Mouse (Mus musculus) G1E (cell line): ENCODE results near the gene Gngt2. TPM values are rescaled to one million over a fixed set of nuclear protein-coding genes. Genes with fewer than 3 reads are reported as not detected.
A peak's percentile ranks its signal among the peaks of the same experiment; 100 is the strongest.

ENCODE experiments used
- ATAC-seq: 2 replicates; pipeline ENCODE4 v1.8.0; 2016; ENCODE audit warnings: mild to moderate bottlenecking; ENCODE audit not compliant: insufficient number of reproducible peaks, poor library complexity, low FRiP score, severe bottlenecking; ENCODE audit errors: extremely low read depth
- DNase-seq: peaks from one replicate; pipeline ENCODE4 v3.0.0; 2012; ENCODE audit warnings: low spot score
- H3K27me3 ChIP-seq: 2 replicates; pipeline ENCODE4 v1.6.1; 2012; ENCODE audit warnings: mild to moderate bottlenecking, low read length, inconsistent platforms; ENCODE audit not compliant: insufficient read depth
- H3K36me3 ChIP-seq: replicated peaks from 2 replicates; pipeline ENCODE3; 2012; ENCODE audit warnings: mild to moderate bottlenecking, inconsistent platforms
- H3K4me1 ChIP-seq: 2 replicates; pipeline ENCODE4 v1.6.1; 2012; ENCODE audit warnings: low read depth, low read length, inconsistent platforms, mixed read lengths; ENCODE audit not compliant: insufficient read depth
- H3K4me3 ChIP-seq: 2 replicates; pipeline ENCODE4 v1.5.1; 2012; ENCODE audit warnings: low read depth, mild to moderate bottlenecking, inconsistent platforms, low read length, moderate library complexity, mixed read lengths
- H3K9me3 ChIP-seq: replicated peaks from 2 replicates; pipeline ENCODE4 v1.6.1; 2012; ENCODE audit warnings: inconsistent platforms
- CTCF ChIP-seq: IDR thresholded peaks from 2 replicates; pipeline ENCODE4 v1.5.1; 2012; ENCODE audit warnings: low read depth, low read length, inconsistent platforms, mixed read lengths
- GATA1 ChIP-seq: IDR thresholded peaks from 2 replicates; pipeline ENCODE4 v1.6.1; 2012; ENCODE audit warnings: borderline replicate concordance, low read length, inconsistent platforms, mixed read lengths
- GATA2 ChIP-seq: IDR thresholded peaks from 2 replicates; pipeline ENCODE4 v1.6.1; 2012; ENCODE audit warnings: low read depth, low read length, inconsistent platforms, borderline replicate concordance
- POLR2AphosphoS5 ChIP-seq: IDR thresholded peaks from 2 replicates; pipeline ENCODE4 v1.6.1; 2012; ENCODE audit warnings: low read depth, low read length, inconsistent platforms; ENCODE audit not compliant: insufficient replicate concordance
- TAL1 ChIP-seq: conservative IDR thresholded peaks from 2 replicates; pipeline ENCODE4 v1.6.1; 2012; ENCODE audit warnings: low read depth, low read length, inconsistent platforms, mixed read lengths
- polyA plus RNA-seq: library from polyadenylated mRNA; stranded (reverse); fragments of >175 nt; gene quantifications from 2 replicates; pipeline ENCODE4 v1.2.3, GENCODE M21; 2012
- total RNA-seq, 2 experiments: library from RNA; stranded (forward) in 1 of 2; stranded (reverse) in 1 of 2; fragments of 200-1000 nt in 1 of 2; fragments of >200 nt in 1 of 2; fragmentation: Nextera tagmentation in 1 of 2; gene quantifications; 2 replicates each; pipeline ENCODE4 v1.2.3; 2014 to 2017

Gene Gngt2
- total and polyA plus RNA-seq, 3 experiments = 15.0 to 40.9 (median 33.6) TPM

- no peak for ATAC-seq
Observed at GRCm38 (mm10) chr11:95805010-95805409, 32.0 kb upstream of the Gngt2 start.

DNA sequence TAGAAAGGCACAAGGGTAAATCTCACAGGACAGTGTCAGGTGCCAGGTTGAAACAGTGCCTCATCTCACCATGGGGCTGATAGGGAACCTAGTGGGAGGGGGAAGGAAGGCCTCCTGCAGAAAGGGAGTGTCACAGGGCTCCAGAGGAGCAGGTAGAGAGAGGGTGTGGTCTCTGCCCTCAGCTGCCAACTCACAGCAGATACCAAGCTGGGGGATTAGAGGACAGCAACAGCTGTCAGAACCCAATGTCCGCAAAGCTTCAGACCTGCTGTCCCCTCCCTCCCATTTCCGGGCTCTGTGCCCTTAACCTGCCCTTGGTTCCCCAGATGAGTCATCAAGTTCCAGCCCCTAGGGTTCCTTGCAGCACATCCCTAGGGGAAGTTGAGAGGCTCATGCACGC, 31.5 kb upstream of the Gngt2 start:
- TF ChIP-seq POLR2AphosphoS5 (no peak), GATA2 (no peak), GATA1 (no peak), CTCF (no peak), TAL1 (no peak)
- H3K4me1 ChIP-seq = peaks cover 69% of the 10 kb centered on the region
- no peak for DNase-seq
- H3K36me3 ChIP-seq = no peaks in the 10 kb centered on the region
- H3K27me3 ChIP-seq = no peaks in the 10 kb centered on the region
- peak; percentile 38; the same call in 1 of the 2 replicates for ATAC-seq
- H3K9me3 ChIP-seq = peaks cover 7% of the 10 kb centered on the region
- peak overlapping the region; percentile 16; the same call in 1 of the 2 replicates for H3K4me3 ChIP-seq

More at GRCm38 (mm10) chr11:95805010-95805409, 32.0 kb upstream of the Gngt2 start:
- peaks cover 69% of the 10 kb centered on the region for H3K4me1 ChIP-seq
- peaks cover 7% of the 10 kb centered on the region for H3K9me3 ChIP-seq
- no peaks in the 10 kb centered on the region for H3K27me3 ChIP-seq
- no peak overlapping the region for H3K4me3 ChIP-seq
- no peak for DNase-seq
- H3K36me3 ChIP-seq = no peaks in the 10 kb centered on the region
- TF ChIP-seq GATA1 = no peak
- no peak for TF ChIP-seq POLR2AphosphoS5
- TF ChIP-seq TAL1 = no peak
- no peak for TF ChIP-seq GATA2
- TF ChIP-seq CTCF = no peak

GRCm38 (mm10) chr11:95807884-95808283, 29.1 kb upstream of the Gngt2 start:
- H3K9me3 ChIP-seq = peaks cover 7% of the 10 kb centered on the region
- no peak overlapping the region for H3K4me3 ChIP-seq
- ATAC-seq (no peak), DNase-seq (no peak)
- H3K36me3 ChIP-seq = no peaks in the 10 kb centered on the region
- H3K27me3 ChIP-seq = no peaks in the 10 kb centered on the region
- peaks cover 73% of the 10 kb centered on the region for H3K4me1 ChIP-seq
- no peak for TF ChIP-seq TAL1
- TF ChIP-seq GATA1 = no peak
- TF ChIP-seq GATA2 = no peak
- no peak for TF ChIP-seq CTCF
- TF ChIP-seq POLR2AphosphoS5 = no peak

DNA sequence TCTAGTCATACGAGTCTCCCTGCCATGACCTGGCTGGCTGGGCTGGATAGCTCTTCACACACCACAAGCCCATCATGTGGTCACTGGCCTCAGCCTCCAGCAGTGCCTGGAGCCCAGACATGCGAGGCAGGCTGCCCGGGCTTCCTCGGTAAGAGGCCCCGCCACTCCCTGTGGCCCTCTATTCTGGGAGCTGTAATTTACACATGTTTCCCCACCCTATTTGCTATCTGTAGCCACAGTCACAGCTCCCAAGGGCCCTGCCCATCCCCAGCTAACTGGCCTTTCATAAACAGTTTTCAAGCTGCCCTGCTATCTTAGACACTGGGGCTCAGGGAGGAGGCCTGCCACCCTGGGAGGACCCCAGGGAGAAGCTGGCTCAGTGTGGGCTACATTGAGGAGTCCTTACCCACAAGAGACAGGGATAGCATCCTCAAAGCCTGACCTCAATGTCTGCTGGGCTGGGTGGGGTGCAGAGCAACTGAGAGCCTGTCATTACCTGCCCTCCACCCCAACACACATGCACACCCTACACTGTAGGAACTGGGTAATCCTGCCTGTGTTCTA, 28.5 kb upstream of the Gngt2 start:
- Histone ChIP-seq H3K9me3 (peaks cover 7% of the 10 kb centered on the region), H3K27me3 (no peaks in the 10 kb centered on the region), H3K4me3 (peak overlapping the region; percentile 14; the same call in 1 of the 2 replicates), H3K36me3 (no peaks in the 10 kb centered on the region), H3K4me1 (peaks cover 72% of the 10 kb centered on the region)
- TF ChIP-seq CTCF (no peak), TAL1 (no peak), GATA2 (no peak), GATA1 (no peak), POLR2AphosphoS5 (no peak)
- DNase-seq = no peak
- ATAC-seq = peak; percentile 56

GRCm38 (mm10) chr11:95809603-95810002, 27.4 kb upstream of the Gngt2 start:
- Histone ChIP-seq H3K27me3 (no peaks in the 10 kb centered on the region), H3K4me3 (peak overlapping the region; percentile 39; the same call in 1 of the 2 replicates), H3K9me3 (peaks cover 7% of the 10 kb centered on the region), H3K4me1 (peaks cover 69% of the 10 kb centered on the region), H3K36me3 (no peaks in the 10 kb centered on the region)
- ATAC-seq = no peak
- TF ChIP-seq POLR2AphosphoS5 (no peak), GATA2 (no peak), CTCF (no peak)
- no peak for DNase-seq

- no peak for ATAC-seq
- Histone ChIP-seq H3K36me3 (no peaks in the 10 kb centered on the region), H3K9me3 (peaks cover 7% of the 10 kb centered on the region), H3K4me3 (no peak overlapping the region), H3K4me1 (peaks cover 57% of the 10 kb centered on the region), H3K27me3 (no peaks in the 10 kb centered on the region)
- DNase-seq = no peak
- TF ChIP-seq CTCF (no peak), GATA1 (no peak), GATA2 (no peak), TAL1 (no peak), POLR2AphosphoS5 (no peak)
Observed at GRCm38 (mm10) chr11:95810828-95811227, 26.2 kb upstream of the Gngt2 start.
